Mouse (Mus musculus): Measurements from ENCODE around the gene Rad9b. TPM values are rescaled to one million over a fixed set of nuclear protein-coding genes. Genes with fewer than 3 reads are reported as not detected.

Gene Rad9b
- 1 to 10 TPM; 3.9 to 4.1 TPM for total RNA-seq (2021)
- long read RNA-seq, experiment 1, partial matches to known transcripts = 1 of 2 reads
- long read RNA-seq, experiment 1, other reads (novel, unspliced or antisense) = 1 of 2 reads
- long read RNA-seq, experiment 2, partial matches to known transcripts = 0 of 2 reads
- long read RNA-seq, experiment 2, other reads (novel, unspliced or antisense) = 1 of 2 reads

DNA sequence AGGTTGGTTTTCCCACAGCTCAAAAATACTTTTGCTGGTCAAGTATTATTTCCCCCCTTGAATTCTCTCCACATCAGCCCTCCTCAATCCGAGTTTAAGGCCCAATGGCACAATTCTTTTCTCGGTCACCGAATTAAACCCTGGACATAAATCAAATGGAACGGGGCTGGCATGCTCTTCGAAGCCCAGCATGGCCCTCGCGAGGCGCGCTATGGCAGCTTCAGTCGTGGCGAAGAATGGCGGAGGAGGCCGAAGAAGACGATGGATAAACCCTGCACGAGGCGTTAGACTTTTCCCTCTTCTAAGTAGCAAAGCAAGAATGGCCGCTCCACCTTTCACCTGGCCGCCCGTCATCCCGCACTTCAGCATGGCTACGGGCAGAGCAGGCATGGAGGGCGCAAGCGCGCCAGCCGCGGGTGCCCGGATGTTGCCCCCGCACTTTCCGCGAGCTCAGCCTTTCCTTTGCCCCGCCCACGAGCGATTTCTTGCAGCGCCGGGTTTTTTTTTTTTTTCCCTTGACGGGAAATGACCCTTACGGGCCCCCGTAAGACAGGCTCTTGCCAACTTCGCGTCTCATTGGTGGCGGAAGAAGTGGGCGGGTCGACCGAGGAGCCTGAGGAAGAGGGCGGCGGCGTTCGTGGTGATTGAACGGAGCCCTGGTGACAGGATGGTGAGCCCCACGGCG lies at the start of gene Rad9b, which contains the start of gene Vps29:
Gene Rad9b (minus strand): TSS at position 427 of the 685 bp plus-strand sequence.
Gene Vps29 (plus strand): TSS at position 563 of the 685 bp plus-strand sequence.
- DNase-seq (ENCODE audit: low spot score in 2 of 2) = peak; percentile 98 to 99

DNA sequence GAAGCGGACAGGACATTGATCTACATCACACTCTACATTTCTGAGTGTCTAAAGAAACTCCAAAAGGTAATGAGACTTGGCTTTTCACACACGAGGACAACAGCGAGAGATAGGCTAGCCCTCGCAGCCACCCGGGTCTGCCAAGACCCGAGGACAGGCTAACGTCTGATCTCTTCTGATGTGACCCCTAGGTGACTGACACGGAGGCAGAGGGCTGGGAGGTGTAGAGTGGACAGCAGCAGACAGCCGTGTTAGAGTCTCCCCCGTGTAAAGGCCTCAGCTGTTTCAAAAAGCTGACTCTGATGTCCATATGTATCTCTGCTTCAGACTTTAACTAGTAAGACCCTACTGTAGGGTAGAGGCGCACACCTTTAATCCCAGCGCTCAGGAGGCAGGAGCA lies 49.3 kb upstream of the Rad9b start:
- no peak for DNase-seq (ENCODE audit: low spot score in 2 of 2)

DNA sequence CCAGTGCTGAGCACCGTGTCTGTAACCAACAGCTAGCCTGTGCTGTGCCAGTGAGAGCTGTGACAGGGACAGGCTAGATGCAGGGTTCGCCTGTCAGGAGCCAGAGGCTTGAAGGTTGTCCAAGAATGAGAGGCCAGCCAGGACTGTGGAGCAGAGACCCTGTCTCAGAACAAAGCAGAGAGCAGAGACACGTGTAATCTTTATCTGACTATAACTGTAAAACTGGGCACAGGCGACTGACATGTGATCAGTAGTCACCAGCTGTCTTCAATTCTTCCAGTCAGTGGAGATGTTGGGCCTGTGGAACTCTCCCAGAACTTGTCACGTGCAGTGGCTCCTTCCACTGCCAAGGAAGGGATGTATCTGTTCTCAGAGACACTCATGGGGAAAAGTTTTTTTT lies 48.7 kb upstream of the Rad9b start:
- peak; percentile 44 to 68 for DNase-seq (ENCODE audit: low spot score in 2 of 2)

DNA sequence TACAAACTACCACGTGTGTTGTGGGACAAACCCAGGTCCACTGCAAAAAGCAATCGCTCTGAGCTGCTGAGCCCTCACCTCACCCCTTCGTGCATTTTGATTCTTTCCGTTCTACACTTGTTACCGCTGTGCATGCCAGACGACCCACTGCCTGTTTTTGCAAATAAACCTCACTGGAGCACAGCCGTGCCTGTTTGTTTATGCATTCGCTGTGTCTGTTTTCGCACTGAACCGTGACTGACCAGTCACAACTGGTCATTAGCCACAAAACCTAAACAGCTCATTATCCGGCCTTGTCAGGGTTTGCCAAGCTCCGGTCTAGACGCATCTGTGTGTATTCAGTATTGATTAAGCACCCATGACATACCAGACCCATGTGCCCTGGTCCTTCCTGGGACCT lies 48.1 kb upstream of the Rad9b start:
- DNase-seq (ENCODE audit: low spot score in 2 of 2) = no peak

DNA sequence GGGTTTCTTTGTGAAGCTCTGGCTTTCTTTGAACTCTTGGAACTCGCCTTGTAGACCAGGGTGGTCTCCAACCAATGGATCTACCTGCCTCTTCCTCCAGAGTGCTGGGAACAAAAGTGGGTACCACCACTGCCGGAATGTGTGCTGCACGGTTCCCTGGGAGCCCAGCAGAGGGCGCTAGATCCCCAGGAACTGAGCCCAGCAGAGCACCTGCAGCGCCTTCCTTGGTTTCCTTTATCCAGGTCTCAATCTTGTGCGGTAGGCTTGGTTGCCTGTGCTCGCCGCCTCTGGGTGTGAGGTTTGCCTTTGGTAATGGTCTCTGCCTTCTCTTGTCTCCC lies 47.2 kb upstream of the Rad9b start:
- DNase-seq (ENCODE audit: low spot score in 2 of 2) = peak; percentile 65 to 72

DNA sequence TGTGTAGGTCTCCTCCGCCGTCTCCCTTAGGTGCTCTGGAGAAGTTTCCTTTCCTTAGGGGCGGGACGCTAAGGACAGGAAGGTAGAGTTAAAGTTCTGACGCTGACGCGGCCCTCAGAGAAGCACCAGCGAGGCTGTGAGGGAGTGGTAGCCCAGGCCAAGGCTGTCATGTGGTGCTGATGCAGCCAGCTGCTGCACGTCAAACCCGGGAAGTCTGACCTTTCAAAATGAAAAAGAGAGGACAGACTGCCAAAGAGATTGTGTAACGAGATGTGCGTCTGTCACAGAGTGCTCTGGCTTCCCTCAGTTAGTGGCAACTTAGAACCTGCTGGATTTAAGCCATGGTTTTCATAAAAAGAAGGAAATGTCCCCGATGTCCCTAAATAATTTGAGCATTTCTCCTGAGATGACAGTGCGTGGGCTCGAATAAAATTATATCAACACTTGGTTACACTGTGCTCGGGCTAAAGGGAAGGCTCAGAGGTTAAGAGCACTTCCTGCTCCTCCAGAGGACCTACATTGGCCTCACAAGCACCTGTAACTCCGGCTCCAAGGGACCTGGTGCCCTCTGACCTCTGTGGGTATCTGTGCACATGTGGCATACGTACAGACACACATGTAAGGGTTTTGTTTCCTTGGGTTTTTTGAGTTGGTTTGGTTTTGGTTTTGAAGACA lies 46.7 kb upstream of the Rad9b start:
- peak; percentile 34 to 55 for DNase-seq (ENCODE audit: low spot score in 2 of 2)

DNA sequence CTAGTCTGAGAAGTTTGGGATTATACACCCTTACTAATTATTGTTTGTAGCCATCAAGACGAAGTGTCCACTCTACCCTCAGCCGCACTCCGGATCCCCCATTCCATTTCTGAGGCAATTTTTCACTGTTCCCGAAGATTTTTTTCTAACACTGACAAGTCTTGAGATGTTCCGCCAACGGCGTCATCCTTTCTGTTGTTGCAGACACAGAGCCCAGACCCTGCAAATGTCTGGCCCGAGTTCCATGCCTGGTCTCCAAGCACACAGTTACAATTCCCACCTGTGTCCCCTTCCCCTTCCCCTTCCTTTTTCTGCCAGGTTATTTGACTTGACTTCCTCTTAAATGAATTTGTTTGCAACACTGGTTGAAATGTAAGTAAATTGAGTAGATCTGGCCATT lies 45.8 kb upstream of the Rad9b start:
- DNase-seq (ENCODE audit: low spot score in 2 of 2) = no peak

DNA sequence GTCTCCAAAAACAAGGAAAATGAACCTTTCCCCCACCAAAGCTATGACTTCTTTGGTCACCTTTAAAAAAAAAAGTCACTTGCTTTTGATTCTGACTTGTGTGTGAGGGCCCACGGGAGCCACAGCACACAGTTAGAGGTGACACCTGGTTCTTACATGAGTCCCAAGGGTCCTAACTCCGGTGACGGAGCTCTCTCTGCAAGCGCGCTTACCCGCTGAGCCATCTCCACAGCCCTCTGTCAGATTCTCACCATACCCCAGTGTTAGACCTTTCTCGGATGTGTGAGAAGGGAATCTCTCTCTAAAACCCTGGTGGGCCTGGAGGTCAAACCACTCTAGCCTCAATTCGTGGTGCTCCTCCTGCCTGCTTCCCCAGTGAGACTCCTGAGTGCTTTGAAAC lies 43.5 kb upstream of the Rad9b start:
- DNase-seq (ENCODE audit: low spot score in 2 of 2) = no peak

DNA sequence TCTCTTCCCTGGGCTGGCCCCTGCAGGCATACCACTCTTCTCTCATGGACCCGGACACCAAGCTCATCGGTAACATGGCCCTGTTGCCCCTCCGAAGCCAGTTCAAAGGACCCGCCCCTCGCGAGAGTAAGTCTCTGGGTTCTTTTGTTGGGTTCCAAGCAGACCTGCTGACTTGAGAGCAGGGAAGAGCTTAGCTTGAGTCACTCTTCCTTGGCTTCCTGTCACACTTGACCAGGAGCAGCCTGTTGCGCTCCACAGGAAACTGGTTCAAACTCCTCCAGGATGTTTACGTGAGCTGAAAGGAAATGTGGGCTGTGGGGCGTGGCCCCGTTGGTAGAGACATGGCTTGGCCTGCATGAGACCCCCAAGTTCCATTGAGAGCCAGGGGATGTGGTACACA lies 42.8 kb upstream of the Rad9b start:
- DNase-seq (ENCODE audit: low spot score in 2 of 2) = no peak

DNA sequence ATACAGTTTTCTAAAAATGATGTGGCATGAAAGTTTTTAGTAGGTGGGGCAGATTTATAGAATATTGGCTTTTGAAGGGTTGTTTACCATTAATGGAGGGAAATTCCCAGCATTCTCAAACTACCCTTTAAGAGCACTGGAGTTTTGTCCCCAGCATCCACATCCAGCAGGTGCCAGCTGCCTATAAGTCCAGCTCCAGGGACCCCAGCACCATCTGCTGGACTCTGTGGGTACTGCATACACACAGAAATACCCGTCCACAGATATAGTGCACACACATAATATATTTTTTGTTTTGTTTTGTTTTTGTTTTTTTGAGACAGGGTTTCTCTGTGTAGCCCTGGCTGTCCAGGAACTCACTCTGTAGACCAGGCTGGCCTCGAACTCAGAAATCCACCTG lies 39.9 kb upstream of the Rad9b start:
- peak; percentile 55 to 74 for DNase-seq (ENCODE audit: low spot score in 2 of 2)

DNA sequence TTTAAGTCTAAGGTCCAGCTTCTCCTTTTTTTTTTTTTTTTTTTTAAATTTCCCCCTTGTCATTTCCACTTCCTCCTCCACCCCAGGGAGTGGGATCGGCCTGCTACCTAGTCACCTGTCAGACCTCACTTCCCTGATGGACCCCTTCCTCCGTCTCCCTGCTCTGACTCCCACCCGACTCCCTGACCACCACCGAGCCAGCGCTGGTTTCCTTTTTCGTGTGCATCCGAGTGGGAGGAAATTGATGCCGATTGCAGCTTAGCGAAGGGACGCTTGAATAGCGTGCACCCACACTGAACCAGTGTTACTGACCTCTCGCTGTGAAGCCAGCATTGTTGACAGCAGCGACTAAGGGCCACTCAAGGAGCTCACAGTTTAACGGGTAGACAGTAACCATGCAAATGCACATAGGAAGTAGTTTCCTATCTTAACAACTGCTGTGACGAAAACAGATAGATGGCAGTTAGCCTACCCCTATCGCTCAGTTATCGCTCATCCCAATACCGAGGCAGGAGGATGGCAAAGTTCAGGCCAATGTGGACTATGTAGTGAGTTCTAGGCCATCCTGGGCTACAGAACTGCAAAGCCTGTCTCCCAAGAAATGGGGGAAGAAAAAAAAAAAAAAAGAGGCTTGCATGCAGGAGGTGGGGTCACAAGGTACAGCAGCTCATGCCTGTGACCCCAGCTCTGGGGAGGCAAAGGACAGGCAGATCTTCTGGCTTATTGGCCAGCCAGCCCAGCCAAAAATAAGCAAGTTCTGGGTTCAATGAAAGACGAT lies 38.4 kb upstream of the Rad9b start:
- DNase-seq (ENCODE audit: low spot score in 2 of 2) = peak in 1 of 2 experiments; percentile 22

DNA sequence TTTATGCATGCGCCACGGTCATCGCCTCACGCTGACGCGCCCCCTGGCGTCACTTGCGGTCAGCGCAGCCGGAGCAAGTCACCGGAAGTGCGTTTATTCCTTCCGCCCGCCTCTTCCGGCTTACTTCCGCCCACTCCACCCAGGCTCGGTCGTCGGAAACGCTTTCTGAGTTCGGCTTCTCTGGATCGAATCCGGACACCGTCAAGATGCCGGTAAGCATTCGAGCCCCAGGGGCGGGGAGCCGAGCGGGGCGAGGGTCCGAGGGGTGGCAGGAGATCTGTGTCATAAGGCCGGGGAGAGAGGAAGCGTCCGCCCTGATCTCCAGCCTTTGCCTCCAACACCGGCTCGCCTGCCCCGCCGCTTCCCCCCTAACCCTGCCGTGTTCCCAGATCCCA lies 37.8 kb upstream of the Rad9b start, which contains the start of gene Arpc3:
Gene Arpc3 (plus strand): TSS at position 93 of the 395 bp plus-strand sequence.
- peak; percentile 91 to 94 for DNase-seq (ENCODE audit: low spot score in 2 of 2)

DNA sequence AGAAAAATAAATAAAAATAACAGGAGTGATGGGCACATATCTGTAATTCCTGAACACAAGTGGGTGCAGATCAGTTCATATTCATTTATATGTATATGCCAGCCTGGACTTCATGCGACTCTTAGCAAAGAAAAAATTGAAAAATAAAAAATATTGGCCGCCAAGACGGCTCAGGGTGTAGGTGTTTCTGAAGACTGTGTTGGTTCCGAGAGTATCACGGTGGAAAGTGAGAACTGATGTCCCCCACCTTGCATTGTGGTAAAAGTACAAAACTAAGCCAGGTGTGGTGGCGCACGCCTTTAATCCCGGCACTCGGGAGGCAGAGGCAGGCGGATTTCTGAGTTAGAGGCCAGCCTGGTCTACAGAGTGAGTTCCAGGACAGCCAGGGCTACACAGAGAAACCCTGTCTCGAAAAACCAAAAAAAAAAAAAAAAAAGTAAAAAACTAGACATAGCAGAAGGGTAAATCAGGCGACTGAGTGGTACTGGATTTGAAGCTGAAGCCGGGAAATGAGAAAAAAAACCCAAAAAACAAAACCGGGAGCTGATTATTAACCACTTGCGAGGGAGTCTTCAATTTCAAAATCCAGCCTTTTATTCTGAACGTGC lies 37.2 kb upstream of the Rad9b start:
- no peak for DNase-seq (ENCODE audit: low spot score in 2 of 2)

DNA sequence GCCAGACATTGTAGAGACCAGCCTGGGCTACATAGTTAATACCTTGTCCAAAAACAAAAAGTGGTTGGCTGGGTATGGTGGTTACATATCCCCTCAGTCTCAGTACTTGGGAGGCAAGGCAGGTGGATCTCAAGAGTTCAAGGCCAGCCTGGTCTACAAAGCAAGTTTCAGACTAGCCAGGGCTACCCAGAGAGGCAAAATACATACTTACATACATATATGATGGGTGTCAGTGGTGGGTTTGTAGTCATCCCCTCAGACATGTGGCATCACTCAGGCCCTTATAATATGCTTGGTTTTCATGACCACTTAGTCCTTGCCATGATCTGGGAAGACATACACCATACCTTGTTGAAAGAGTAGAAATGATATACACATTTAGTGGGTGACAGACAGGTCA lies 36.6 kb upstream of the Rad9b start:
- no peak for DNase-seq (ENCODE audit: low spot score in 2 of 2)

DNA sequence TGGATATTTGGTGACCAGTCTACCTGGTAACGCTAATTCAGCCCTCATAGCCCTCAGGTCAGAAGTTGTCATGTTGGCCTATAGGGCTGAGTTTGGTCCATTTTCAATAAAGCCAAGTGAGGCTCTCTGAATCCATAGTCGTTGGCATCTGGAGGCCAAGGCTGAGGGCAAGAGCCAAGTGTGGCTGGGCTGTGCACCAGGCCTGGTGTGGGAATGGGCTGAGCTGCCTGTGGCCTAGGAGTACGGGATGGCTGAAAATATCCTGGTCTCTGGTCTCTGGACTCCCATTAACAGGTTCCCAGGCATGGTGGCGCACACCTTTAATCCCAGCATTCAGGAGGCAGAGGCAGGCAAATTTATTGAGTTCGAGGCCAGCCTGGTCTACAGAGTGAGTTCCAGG lies 36.0 kb upstream of the Rad9b start:
- DNase-seq (ENCODE audit: low spot score in 2 of 2) = no peak

DNA sequence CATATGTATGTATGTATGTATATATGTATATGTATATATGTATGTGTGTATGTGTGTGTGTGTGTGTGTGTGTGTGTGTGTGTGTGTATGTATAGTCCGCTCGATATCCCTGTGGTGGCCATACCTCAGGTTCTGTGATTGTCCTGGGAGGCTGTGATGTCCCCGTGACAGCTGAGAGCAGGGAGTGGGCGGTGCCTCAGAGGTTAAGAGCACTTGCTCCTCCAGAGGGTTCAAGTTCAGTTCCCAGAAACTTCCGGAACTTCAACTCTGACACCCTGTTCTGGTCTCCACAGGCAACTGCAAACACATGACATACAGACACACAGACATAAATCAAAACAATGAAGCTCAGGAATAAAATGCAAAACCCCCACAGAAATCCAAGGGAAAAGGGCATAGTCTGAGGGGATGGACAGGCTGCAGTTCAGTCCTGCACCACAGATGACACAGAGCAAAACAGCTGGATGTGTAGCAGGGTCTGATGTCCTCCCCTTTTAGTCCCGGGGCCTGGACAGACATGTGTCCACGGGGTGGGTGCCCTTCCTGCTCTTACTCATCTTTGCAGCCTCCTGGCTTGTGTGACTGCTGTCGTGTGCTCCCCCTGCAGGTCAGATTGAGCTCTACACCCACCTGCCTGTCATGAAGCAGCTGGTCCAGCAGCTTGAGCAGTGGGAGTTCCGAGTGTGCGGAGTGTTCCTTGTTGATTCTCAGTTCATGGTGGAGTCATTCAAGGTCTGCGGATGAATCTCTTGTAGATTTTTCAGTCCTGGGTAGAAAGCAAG lies 25.5 kb upstream of the Rad9b start:
- peak; percentile 78 to 85 for DNase-seq (ENCODE audit: low spot score in 2 of 2)

DNA sequence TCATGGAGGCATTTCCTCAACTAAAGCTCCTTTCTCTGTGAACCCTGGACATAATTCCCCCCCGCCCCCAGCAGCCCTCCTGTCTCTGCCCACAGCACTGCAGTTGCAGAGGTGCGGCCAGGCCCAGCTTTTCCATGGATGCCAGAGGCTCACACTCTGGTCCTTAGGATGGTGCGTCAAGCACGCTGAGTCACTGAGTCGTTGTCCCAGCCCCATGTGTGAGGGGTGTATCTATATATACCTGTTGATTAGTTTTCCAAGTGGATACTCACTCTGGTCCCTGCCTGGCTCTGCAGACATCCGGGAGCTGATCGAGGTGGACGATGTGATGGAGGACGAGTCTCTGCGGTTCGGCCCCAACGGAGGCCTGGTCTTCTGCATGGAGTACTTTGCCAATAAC lies 24.1 kb upstream of the Rad9b start:
- no peak for DNase-seq (ENCODE audit: low spot score in 2 of 2)

DNA sequence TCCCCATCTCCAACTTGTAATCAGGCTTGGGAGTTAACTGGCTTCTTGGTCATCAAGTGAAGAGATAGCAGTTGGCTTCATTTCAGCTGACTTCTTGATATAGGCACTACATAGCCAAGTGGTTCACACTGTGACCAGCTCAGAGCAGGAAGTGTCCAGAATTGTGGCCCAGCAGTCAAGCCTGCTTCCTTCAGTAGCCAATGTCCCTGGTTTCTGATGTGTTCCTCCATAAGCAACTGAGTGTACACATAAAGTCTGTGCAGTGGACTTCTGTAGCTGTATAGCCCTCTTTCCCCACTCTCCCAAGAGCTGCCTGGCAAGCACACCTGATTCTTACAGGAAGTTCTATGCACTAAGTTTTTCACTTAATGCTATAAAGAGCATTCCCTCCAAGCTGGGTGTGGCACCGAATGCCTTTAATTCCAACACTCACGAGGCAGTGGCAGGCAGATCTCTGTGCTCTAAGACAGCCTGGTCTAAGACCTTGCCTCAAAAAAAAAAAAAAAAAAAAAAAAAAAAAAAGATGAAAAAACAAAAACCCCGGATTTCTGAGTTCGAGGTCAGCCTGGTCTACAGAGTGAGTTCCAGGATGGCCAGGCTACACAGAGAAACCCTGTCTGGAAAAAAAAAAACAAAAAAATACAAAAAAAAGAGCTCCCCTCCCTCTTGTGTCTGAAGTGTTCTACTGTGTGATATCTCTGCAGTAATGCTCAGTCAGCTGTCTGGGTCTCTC lies 23.2 kb upstream of the Rad9b start:
- DNase-seq (ENCODE audit: low spot score in 2 of 2) = no peak

DNA sequence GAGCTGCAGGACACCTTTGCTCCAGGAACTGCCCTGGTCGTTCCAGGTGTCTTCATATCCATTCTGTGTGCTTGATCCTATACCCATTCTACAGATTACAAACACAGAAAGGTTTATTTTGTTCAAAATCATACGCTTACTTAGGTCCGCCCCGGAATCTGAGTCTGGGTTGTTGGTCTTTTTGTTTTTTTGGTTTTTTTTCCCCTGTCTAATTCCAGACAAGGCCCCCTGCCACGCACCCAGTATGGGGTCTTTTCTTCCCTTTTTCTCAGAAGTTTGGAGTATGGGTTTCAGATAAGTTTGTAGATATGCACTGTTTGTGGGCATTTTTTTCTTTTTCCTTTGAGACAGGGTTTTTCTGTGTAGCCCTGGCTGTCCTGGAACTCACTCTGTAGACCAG lies 18.8 kb upstream of the Rad9b start:
- no peak for DNase-seq (ENCODE audit: low spot score in 2 of 2)

Data from layer of hippocampus, postnatal 14 days (tissue).